Mouse (Mus musculus) regulatory T cell (primary cell): ENCODE measurements at regions not wholly inside any gene's neighbourhood (a gene's known extent, or its start where the extent isn't known, plus 50 kb on each side); places are given as distances from the start of the nearest gene placed in this dataset.

Source experiments
- in situ Hi-C: fragments of 300-600 bp; cut with MboI, MseI; formaldehyde crosslinking; loops from one replicate; pipeline ENCODE4 v1.15.1; 2025; ENCODE audit warnings: high pct_unique_total_duplicates

- in situ Hi-C loops: no loop called here
These were observed 221.7 kb upstream of the Veph1 start for GRCm38 (mm10) chr3:66518289-66518688.

- in situ Hi-C loops: no loop called here
These were observed 219.3 kb upstream of the Veph1 start for GRCm38 (mm10) chr3:66515773-66516406.

GRCm38 (mm10) chr3:66514587-66514986, 217.9 kb upstream of the Veph1 start:
- in situ Hi-C loops: no loop called here

- in situ Hi-C loops: no loop called here
These were observed 215.8 kb upstream of the Veph1 start for GRCm38 (mm10) chr3:66512408-66512807.

- in situ Hi-C loops: no loop called here
These were observed 213.8 kb upstream of the Veph1 start for GRCm38 (mm10) chr3:66510455-66510854.

GRCm38 (mm10) chr3:66506125-66506524, 209.5 kb upstream of the Veph1 start:
- in situ Hi-C loops: no loop called here

GRCm38 (mm10) chr3:66505476-66506076, 208.9 kb upstream of the Veph1 start:
- in situ Hi-C loops: no loop called here

GRCm38 (mm10) chr3:66504717-66505116, 208.1 kb upstream of the Veph1 start:
- in situ Hi-C loops: no loop called here

- in situ Hi-C loops: no loop called here
These were observed 207.0 kb upstream of the Veph1 start for GRCm38 (mm10) chr3:66503615-66504014.

- in situ Hi-C loops: no loop called here
These were observed 205.2 kb upstream of the Veph1 start for GRCm38 (mm10) chr3:66501865-66502264.

- in situ Hi-C loops: no loop called here
These were observed 197.9 kb upstream of the Veph1 start for GRCm38 (mm10) chr3:66494442-66495113.

- in situ Hi-C loops: no loop called here
These were observed 194.2 kb upstream of the Veph1 start for GRCm38 (mm10) chr3:66490696-66491357.

- in situ Hi-C loops: no loop called here
These were observed 192.1 kb upstream of the Veph1 start for GRCm38 (mm10) chr3:66488724-66489123.

- in situ Hi-C loops: no loop called here
These were observed 190.0 kb upstream of the Veph1 start for GRCm38 (mm10) chr3:66486658-66487057.

- in situ Hi-C loops: no loop called here
These were observed 189.5 kb upstream of the Veph1 start for GRCm38 (mm10) chr3:66486184-66486583.

- in situ Hi-C loops: no loop called here
These were observed 184.1 kb upstream of the Veph1 start for GRCm38 (mm10) chr3:66480718-66481117.

- in situ Hi-C loops: no loop called here
These were observed 182.6 kb upstream of the Veph1 start for GRCm38 (mm10) chr3:66479266-66479665.

GRCm38 (mm10) chr3:66466321-66466720, 169.7 kb upstream of the Veph1 start:
- in situ Hi-C loops: no loop called here

GRCm38 (mm10) chr3:66465371-66465770, 168.7 kb upstream of the Veph1 start:
- in situ Hi-C loops: no loop called here

- in situ Hi-C loops: no loop called here
These were observed 165.7 kb upstream of the Veph1 start for GRCm38 (mm10) chr3:66462341-66462740.

- in situ Hi-C loops: no loop called here
These were observed 149.9 kb upstream of the Veph1 start for GRCm38 (mm10) chr3:66446274-66447159.

- in situ Hi-C loops: no loop called here
These were observed 136.6 kb upstream of the Veph1 start for GRCm38 (mm10) chr3:66433216-66433615.
